Mouse (Mus musculus): Measurements from ENCODE around the gene 1110002E22Rik. TPM values are rescaled to one million over a fixed set of nuclear protein-coding genes. Genes with fewer than 3 reads are reported as not detected.

1110002E22Rik gene
- total and polyA plus RNA-seq, 2 experiments from 2014 or later: 0.05 to 0.10 TPM

- no peak overlapping the region for H3K9ac ChIP-seq (replicated peaks; ENCODE audit: low read length)
- no peak overlapping the region for H3K4me3 ChIP-seq (ENCODE audit: low read length)
- TF ChIP-seq CTCF (IDR thresholded peaks at IDR 0.05; ENCODE audit: low read depth): no peak
- H3K4me1 ChIP-seq (ENCODE audit: insufficient read depth, low read length): 0 out of 2 replicates have a peak, but pooled peaks cover 4% of the 10 kb centered on the region
- no peaks in the 10 kb centered on the region for H3K36me3 ChIP-seq (ENCODE audit: insufficient read depth, low read length)
- no peaks in the 10 kb centered on the region for H3K9me3 ChIP-seq (ENCODE audit: low read length)
- H3K27ac ChIP-seq: no peak overlapping the region
- ATAC-seq (no peak), DNase-seq (ENCODE audit: low spot score) (no peak)
- no peaks in the 10 kb centered on the region for H3K27me3 ChIP-seq (ENCODE audit: insufficient read depth, low read length)
- WGBS: 79% methylated on average over 1 of the region's 1 CpGs
- no peak overlapping the region for H3K4me2 ChIP-seq (ENCODE audit: low read depth, low read length)
Measured at GRCm38 (mm10) chr3:138078701-138079100, 13.8 kb downstream of the 1110002E22Rik start.

GRCm38 (mm10) chr3:138083073-138083637 lies 18.3 kb downstream of the 1110002E22Rik start:
- H3K27ac ChIP-seq: no peak overlapping the region
- H3K4me1 ChIP-seq (ENCODE audit: insufficient read depth, low read length): no peaks in the 10 kb centered on the region
- H3K36me3 ChIP-seq (ENCODE audit: insufficient read depth, low read length): no peaks in the 10 kb centered on the region
- H3K9me3 ChIP-seq (ENCODE audit: low read length): no peaks in the 10 kb centered on the region
- no peak overlapping the region for H3K9ac ChIP-seq (replicated peaks; ENCODE audit: low read length)
- no peak overlapping the region for H3K4me3 ChIP-seq (ENCODE audit: low read length)
- H3K27me3 ChIP-seq (ENCODE audit: insufficient read depth, low read length): no peaks in the 10 kb centered on the region
- TF ChIP-seq CTCF (IDR thresholded peaks at IDR 0.05; ENCODE audit: low read depth): no peak
- peak; percentile 12 for DNase-seq (ENCODE audit: low spot score)
- H3K4me2 ChIP-seq (ENCODE audit: low read depth, low read length): no peak overlapping the region
- no peak for ATAC-seq
- 76% methylated on average over 1 of the region's 1 CpGs for WGBS

GRCm38 (mm10) chr3:138083896-138084295 lies 19.0 kb downstream of the 1110002E22Rik start:
- no peaks in the 10 kb centered on the region for H3K4me1 ChIP-seq (ENCODE audit: insufficient read depth, low read length)
- H3K4me2 ChIP-seq (ENCODE audit: low read depth, low read length): no peak overlapping the region
- ATAC-seq: no peak
- H3K9me3 ChIP-seq (ENCODE audit: low read length): no peaks in the 10 kb centered on the region
- WGBS: 72% methylated on average over 4 of the region's 4 CpGs
- no peaks in the 10 kb centered on the region for H3K27me3 ChIP-seq (ENCODE audit: insufficient read depth, low read length)
- TF ChIP-seq CTCF (IDR thresholded peaks at IDR 0.05; ENCODE audit: low read depth): no peak
- H3K36me3 ChIP-seq (ENCODE audit: insufficient read depth, low read length): no peaks in the 10 kb centered on the region
- no peak overlapping the region for H3K4me3 ChIP-seq (ENCODE audit: low read length)
- no peak overlapping the region for H3K9ac ChIP-seq (replicated peaks; ENCODE audit: low read length)
- DNase-seq (ENCODE audit: low spot score): no peak
- H3K27ac ChIP-seq: no peak overlapping the region

- Histone ChIP-seq H3K9me3 (ENCODE audit: low read length) (no peaks in the 10 kb centered on the region), H3K9ac (replicated peaks; ENCODE audit: low read length) (no peak overlapping the region), H3K4me1 (ENCODE audit: insufficient read depth, low read length) (no peaks in the 10 kb centered on the region), H3K4me3 (ENCODE audit: low read length) (no peak overlapping the region), H3K4me2 (ENCODE audit: low read depth, low read length) (no peak overlapping the region), H3K27ac (no peak overlapping the region; the same call in 1 of the 2 replicates), H3K27me3 (ENCODE audit: insufficient read depth, low read length) (no peaks in the 10 kb centered on the region), H3K36me3 (ENCODE audit: insufficient read depth, low read length) (no peaks in the 10 kb centered on the region)
- DNase-seq (ENCODE audit: low spot score) (no peak), ATAC-seq (no peak)
- TF ChIP-seq CTCF (IDR thresholded peaks at IDR 0.05; ENCODE audit: low read depth): no peak
- 50% methylated on average over 3 of the region's 3 CpGs for WGBS
Measured at GRCm38 (mm10) chr3:138095301-138095700, 30.4 kb downstream of the 1110002E22Rik start.

GRCm38 (mm10) chr3:138095718-138096117 lies 30.9 kb downstream of the 1110002E22Rik start:
- H3K9me3 ChIP-seq (ENCODE audit: low read length): no peaks in the 10 kb centered on the region
- peak; percentile 90 for ATAC-seq
- H3K36me3 ChIP-seq (ENCODE audit: insufficient read depth, low read length): no peaks in the 10 kb centered on the region
- no peak overlapping the region for H3K4me2 ChIP-seq (ENCODE audit: low read depth, low read length)
- H3K27me3 ChIP-seq (ENCODE audit: insufficient read depth, low read length): no peaks in the 10 kb centered on the region
- peak; percentile 84 for DNase-seq (ENCODE audit: low spot score)
- no peak overlapping the region for H3K9ac ChIP-seq (replicated peaks; ENCODE audit: low read length)
- TF ChIP-seq CTCF (IDR thresholded peaks at IDR 0.05; ENCODE audit: low read depth): no peak
- H3K4me3 ChIP-seq (ENCODE audit: low read length): no peak overlapping the region
- no peaks in the 10 kb centered on the region for H3K4me1 ChIP-seq (ENCODE audit: insufficient read depth, low read length)
- no peak overlapping the region for H3K27ac ChIP-seq
- 23% methylated on average over 10 of the region's 10 CpGs for WGBS

- DNase-seq (ENCODE audit: low spot score) (no peak), ATAC-seq (no peak)
- Histone ChIP-seq H3K36me3 (ENCODE audit: insufficient read depth, low read length) (no peaks in the 10 kb centered on the region), H3K27me3 (ENCODE audit: insufficient read depth, low read length) (no peaks in the 10 kb centered on the region), H3K9me3 (ENCODE audit: low read length) (no peaks in the 10 kb centered on the region), H3K9ac (replicated peaks; ENCODE audit: low read length) (no peak overlapping the region), H3K27ac (no peak overlapping the region), H3K4me2 (ENCODE audit: low read depth, low read length) (no peak overlapping the region), H3K4me1 (ENCODE audit: insufficient read depth, low read length) (no peaks in the 10 kb centered on the region), H3K4me3 (ENCODE audit: low read length) (no peak overlapping the region)
- no peak for TF ChIP-seq CTCF (IDR thresholded peaks at IDR 0.05; ENCODE audit: low read depth)
- 72% methylated on average over 19 of the region's 19 CpGs for WGBS
Measured at GRCm38 (mm10) chr3:138096263-138097028, 31.6 kb downstream of the 1110002E22Rik start.

- Histone ChIP-seq H3K4me1 (ENCODE audit: insufficient read depth, low read length) (no peaks in the 10 kb centered on the region), H3K9me3 (ENCODE audit: low read length) (no peaks in the 10 kb centered on the region), H3K36me3 (ENCODE audit: insufficient read depth, low read length) (no peaks in the 10 kb centered on the region), H3K4me3 (ENCODE audit: low read length) (no peak overlapping the region), H3K27me3 (ENCODE audit: insufficient read depth, low read length) (no peaks in the 10 kb centered on the region), H3K27ac (no peak overlapping the region), H3K4me2 (ENCODE audit: low read depth, low read length) (no peak overlapping the region), H3K9ac (replicated peaks; ENCODE audit: low read length) (no peak overlapping the region)
- no peak for DNase-seq (ENCODE audit: low spot score)
- 77% methylated on average over 1 of the region's 1 CpGs for WGBS
- TF ChIP-seq CTCF (IDR thresholded peaks at IDR 0.05; ENCODE audit: low read depth): no peak
- no peak for ATAC-seq
Measured at GRCm38 (mm10) chr3:138097718-138098117, 32.9 kb downstream of the 1110002E22Rik start.
